Mouse (Mus musculus) left cerebral cortex, postnatal 36 days (tissue): Measurements from ENCODE around the gene Trp53inp2. TPM values are rescaled to one million over a fixed set of nuclear protein-coding genes. Genes with fewer than 3 reads are reported as not detected.

Experiments used
- DNase-seq, 2 experiments: peaks; one replicate each; pipeline ENCODE4 v3.0.0; 2021 to 2022; ENCODE audit warnings: low spot score in 2 of 2, mixed read lengths in 1 of 2
- intact Hi-C: fragments of 180-260 bp; cut with DNase I; formaldehyde crosslinking; loops from one replicate; pipeline ENCODE4 v1.15.1; 2025
- microRNA-seq: library from miRNA; unstranded; fragments of <30 nt; microRNA quantifications from one replicate; pipeline ENCODE4 v1.2.0, GENCODE M21; 2022
- total RNA-seq, 2 experiments: library from RNA; stranded (reverse); gene quantifications; 2 replicates each; pipeline ENCODE4 v1.2.3; 2021

Gene Trp53inp2
- total RNA-seq, 2 experiments from 2014 or later: 147 to 173 TPM

GRCm38 (mm10) chr2:155382332-155382700 lies 1.5 kb downstream of the Trp53inp2 start:
- DNase-seq: no peak
- intact Hi-C loops: loop anchor here (2.0 to 10.0 kb wide), 3 partner anchors 26 to 298 kb away; partner anchors contain the start of genes Map1lc3a and Pigu

GRCm38 (mm10) chr2:155382791-155383438 lies 2.1 kb downstream of the Trp53inp2 start:
- no peak for DNase-seq
- intact Hi-C loops: loop anchor here (2.0 to 10.0 kb wide), 3 partner anchors 26 to 298 kb away; partner anchors contain the start of genes Map1lc3a and Pigu

GRCm38 (mm10) chr2:155385090-155385489 lies 4.2 kb downstream of the Trp53inp2 start:
- peak; percentile 70 to 77 for DNase-seq
- intact Hi-C loops: loop anchor here (10.0 kb wide), 2 partner anchors 110 to 300 kb away; partner anchors contain the start of gene Map1lc3a

GRCm38 (mm10) chr2:155385731-155386533 lies 5.1 kb downstream of the Trp53inp2 start:
- peak; percentile 23 to 26 for DNase-seq
- intact Hi-C loops: loop anchor here (10.0 kb wide), 2 partner anchors 111 to 301 kb away; partner anchors contain the start of gene Map1lc3a

- intact Hi-C loops: loop anchor here (10.0 kb wide), 2 partner anchors 112 to 302 kb away; partner anchors contain the start of gene Map1lc3a
- peak; percentile 44 to 61 for DNase-seq
Measured at GRCm38 (mm10) chr2:155386534-155386899, 5.7 kb downstream of the Trp53inp2 start.

- intact Hi-C loops: loop anchor here (10.0 kb wide), 2 partner anchors 112 to 302 kb away; partner anchors contain the start of gene Map1lc3a
Measured at GRCm38 (mm10) chr2:155387052-155387451, 6.2 kb downstream of the Trp53inp2 start.

GRCm38 (mm10) chr2:155388573-155388972 lies 7.7 kb downstream of the Trp53inp2 start:
- intact Hi-C loops: loop anchor here (10.0 kb wide), 2 partner anchors 114 to 304 kb away; partner anchors contain the start of gene Map1lc3a
- DNase-seq: no peak

More at GRCm38 (mm10) chr2:155387052-155387451, 6.2 kb downstream of the Trp53inp2 start:
- no peak for DNase-seq

- DNase-seq: no peak
Measured at GRCm38 (mm10) chr2:155394586-155394985, 13.7 kb downstream of the Trp53inp2 start.

GRCm38 (mm10) chr2:155400276-155400675 lies 19.4 kb downstream of the Trp53inp2 start:
- DNase-seq: no peak
- intact Hi-C loops: no loop called here

More at GRCm38 (mm10) chr2:155394586-155394985, 13.7 kb downstream of the Trp53inp2 start:
- intact Hi-C loops: no loop called here

GRCm38 (mm10) chr2:155401926-155402325 lies 21.1 kb downstream of the Trp53inp2 start:
- intact Hi-C loops: no loop called here
- no peak for DNase-seq

- DNase-seq: peak in 1 of 2 experiments; percentile 1
- intact Hi-C loops: no loop called here
Measured at GRCm38 (mm10) chr2:155404635-155405034, 23.8 kb downstream of the Trp53inp2 start.

- intact Hi-C loops: no loop called here
- no peak for DNase-seq
Measured at GRCm38 (mm10) chr2:155420911-155421310, 40.1 kb downstream of the Trp53inp2 start.

GRCm38 (mm10) chr2:155436445-155436844 lies 55.6 kb downstream of the Trp53inp2 start:
- DNase-seq: no peak
- intact Hi-C loops: no loop called here

Small RNA genes lying within 50 kb of the gene (microRNA-seq; reads per million reads assigned to microRNA genes)
- gene Mir695: not detected

Other genes with a start within 250 kb of the Trp53inp2 start
- 10 to 100 TPM; 48.8 to 55.2 TPM for gene Itch, start 247.6 kb upstream of the Trp53inp2 start, total RNA-seq
- gene Dynlrb1, start 144.5 kb upstream of the Trp53inp2 start, total RNA-seq: 100 to 1,000 TPM; 292 to 339 TPM
- gene Map1lc3a, start 104.8 kb upstream of the Trp53inp2 start, total RNA-seq: 100 to 1,000 TPM; 295 to 402 TPM
- gene Pigu, start 23.6 kb upstream of the Trp53inp2 start, total RNA-seq: 10 to 100 TPM; 25.7 to 30.5 TPM
- 10 to 100 TPM; 60.7 to 71.5 TPM for gene Ncoa6, start 92.8 kb downstream of the Trp53inp2 start, total RNA-seq
- gene Acss2, start 136.9 kb downstream of the Trp53inp2 start, total RNA-seq: 10 to 100 TPM; 60.1 to 61.2 TPM
- gene Ggt7, start 137.2 kb downstream of the Trp53inp2 start, total RNA-seq: 100 to 1,000 TPM; 114 to 121 TPM
- 10 to 100 TPM; 14.1 to 15.7 TPM for gene Gss, start 211.8 kb downstream of the Trp53inp2 start, total RNA-seq
- gene Myh7b, start 230.2 kb downstream of the Trp53inp2 start, total RNA-seq: 1 to 10 TPM; 3.8 to 4.2 TPM